Mouse (Mus musculus): ENCODE results near the gene Elovl6. TPM values are rescaled to one million over a fixed set of nuclear protein-coding genes. Genes with fewer than 3 reads are reported as not detected.

Gene Elovl6
- 12.4 TPM for polyA plus RNA-seq (2017; shearing (Covaris generic))

GRCm38 (mm10) chr3:129532180-129532864 is at the start of gene Elovl6:
Elovl6 (plus strand) TSS chr3:129532355.

Other genes with a start within 250 kb of the Elovl6 start
- 0.30 TPM for gene Enpep, start 199.6 kb upstream of the Elovl6 start, polyA plus RNA-seq (2017; shearing (Covaris generic))
- 1.4 TPM for gene Egf, start 223.0 kb downstream of the Elovl6 start, polyA plus RNA-seq (2017; shearing (Covaris generic))